Mouse (Mus musculus) midbrain, postnatal 0 days (tissue): ENCODE measurements around the gene Vamp5. TPM values are rescaled to one million over a fixed set of nuclear protein-coding genes. Genes with fewer than 3 reads are reported as not detected.

ENCODE experiments used
- ATAC-seq: fragments of 200-750 bp; cut with Nextera tagmentation; 2 replicates; pipeline ENCODE4 v1.8.0; 2017; ENCODE audit warnings: moderate number of reproducible peaks, mild to moderate bottlenecking, moderate TSS enrichment, moderate library complexity; ENCODE audit not compliant: low FRiP score
- DNase-seq: peaks from one replicate; pipeline ENCODE4 v3.0.0-alpha.2; 2015; ENCODE audit warnings: low spot score
- H3K27ac ChIP-seq: fragments of 300-500 bp; sonication (generic); 2 replicates; pipeline ENCODE4 v1.5.1; 2014; ENCODE audit warnings: low read depth, mild to moderate bottlenecking, low read length, mixed read lengths
- H3K27me3 ChIP-seq: fragments of 300-500 bp; sonication (generic); 2 replicates; pipeline ENCODE4 v1.6.1; 2014; ENCODE audit warnings: low read length, control low read depth, mixed read lengths; ENCODE audit not compliant: insufficient read depth
- H3K36me3 ChIP-seq: fragments of 300-500 bp; sonication (generic); 2 replicates; pipeline ENCODE4 v1.6.1; 2014; ENCODE audit warnings: low read length, control low read depth, mixed read lengths; ENCODE audit not compliant: insufficient read depth
- H3K4me1 ChIP-seq: fragments of 300-500 bp; sonication (generic); 2 replicates; pipeline ENCODE4 v1.6.1; 2014; ENCODE audit warnings: mild to moderate bottlenecking, control low read depth, antibody characterized with exemption, low read length, mixed read lengths; ENCODE audit not compliant: insufficient read depth
- H3K4me2 ChIP-seq: fragments of 300-500 bp; sonication (generic); 2 replicates; pipeline ENCODE4 v1.6.1; 2014; ENCODE audit warnings: low read depth, mild to moderate bottlenecking, low read length, mixed read lengths; ENCODE audit not compliant: poor library complexity, severe bottlenecking
- H3K4me3 ChIP-seq: fragments of 300-500 bp; sonication (generic); 2 replicates; pipeline ENCODE4 v1.5.1; 2014; ENCODE audit warnings: low read depth, mild to moderate bottlenecking, low read length, moderate library complexity
- H3K9ac ChIP-seq: fragments of 300-500 bp; sonication (generic); replicated peaks from 2 replicates; pipeline ENCODE4 v1.6.1; 2014; ENCODE audit warnings: mild to moderate bottlenecking, low read length, moderate library complexity, mixed read lengths; ENCODE audit not compliant: poor library complexity, severe bottlenecking
- H3K9me3 ChIP-seq: fragments of 300-500 bp; sonication (generic); 2 replicates; pipeline ENCODE4 v1.6.1; 2016; ENCODE audit warnings: low read length, control low read depth
- CTCF ChIP-seq: IDR thresholded peaks from 2 replicates; pipeline ENCODE4 v1.5.1; 2016; ENCODE audit warnings: antibody characterized with exemption, mild to moderate bottlenecking
- WGBS: fragments of 180-500 bp; shearing (Covaris S2); extraction: QIAGEN DNeasy Blood & Tissue Kit; methylation state at CpG from one replicate; pipeline ENCODE4 v1.1.7; 2014; 5-methylcytosine and 5-hydroxymethylcytosine counted together
- polyA plus RNA-seq: library from polyadenylated mRNA; unstranded; fragments of >200 nt; fragmentation: Nextera tagmentation; extraction: Ambion mirVana; gene quantifications from 2 replicates; pipeline ENCODE4 v1.2.1, GENCODE M21; 2015
- total RNA-seq: library from RNA; depleted of rRNA; stranded (reverse); fragments of >200 nt; gene quantifications from 2 replicates; pipeline ENCODE4 v1.2.3, GENCODE M21; 2014

Vamp5 gene
- total and polyA plus RNA-seq, 2 experiments from 2014 or later: 6.5 to 14.4 TPM

GRCm38 (mm10) chr6:72366844-72367443, 13.3 kb downstream of the Vamp5 start, which contains the start of gene Rnf181:
Gene Rnf181, minus strand, starts transcription at chr6:72366956.
- Histone ChIP-seq H3K4me1 (no peaks in the 10 kb centered on the region), H3K27me3 (no peaks in the 10 kb centered on the region), H3K4me2 (no peak within 1 kb of the TSS), H3K4me3 (no peak within 1 kb of the TSS), H3K9me3 (no peaks in the 10 kb centered on the region), H3K27ac (no peak within 1 kb of the TSS), H3K36me3 (no peaks in the 10 kb centered on the region), H3K9ac (no peak within 1 kb of the TSS)
- ATAC-seq (no peak), DNase-seq (no peak)
- TF ChIP-seq CTCF: no peak
- 69% methylated on average over 4 of the region's 4 CpGs for WGBS

DNA sequence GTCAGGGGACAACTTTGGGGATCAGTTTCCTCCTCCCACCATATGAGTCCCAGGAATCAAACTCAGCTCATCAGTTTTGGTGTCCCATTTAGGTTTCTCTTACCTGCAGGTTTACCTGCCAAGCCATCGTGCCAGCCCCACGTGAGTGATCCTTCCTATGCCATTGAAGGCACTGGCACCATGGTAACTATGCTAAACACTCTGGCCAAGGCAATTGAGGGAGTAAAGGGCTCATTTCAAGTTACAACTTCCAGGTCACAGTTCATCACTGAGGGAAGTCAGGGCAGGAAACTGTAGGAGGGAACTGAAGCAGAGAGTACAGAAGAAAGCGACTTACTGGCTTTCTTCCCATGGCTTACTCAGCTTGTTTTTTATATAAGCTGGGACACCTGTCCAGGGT, 14.0 kb downstream of the Vamp5 start:
- DNase-seq (no peak), ATAC-seq (no peak)
- H3K36me3 ChIP-seq: no peaks in the 10 kb centered on the region
- no peak overlapping the region for H3K27ac ChIP-seq
- no peak overlapping the region for H3K4me2 ChIP-seq
- TF ChIP-seq CTCF: no peak
- WGBS: 63% methylated on average over 3 of the region's 3 CpGs
- H3K4me1 ChIP-seq: peaks cover 5% of the 10 kb centered on the region
- H3K9ac ChIP-seq: no peak overlapping the region
- no peaks in the 10 kb centered on the region for H3K9me3 ChIP-seq
- no peaks in the 10 kb centered on the region for H3K27me3 ChIP-seq
- H3K4me3 ChIP-seq: no peak overlapping the region

DNA sequence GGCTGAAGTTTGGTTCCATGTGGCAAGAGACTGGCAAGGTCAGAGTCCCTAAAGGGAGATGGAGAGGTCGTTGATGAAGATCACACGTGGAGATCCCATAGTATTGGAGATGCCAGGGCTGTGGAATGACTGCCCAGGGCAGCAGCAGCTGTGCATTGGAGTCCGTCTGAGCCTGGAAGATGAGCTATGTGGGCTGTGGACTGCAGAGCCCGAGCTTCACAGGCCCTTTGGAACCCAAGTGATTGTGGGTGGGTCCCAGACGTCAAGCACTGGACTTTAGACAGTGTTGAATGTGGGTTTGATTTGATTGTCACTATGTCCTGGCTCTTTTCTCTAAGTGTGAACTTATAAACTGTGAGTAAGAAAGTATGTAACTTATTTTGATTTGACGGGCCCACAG, 15.3 kb downstream of the Vamp5 start:
- Histone ChIP-seq H3K9ac (no peak overlapping the region), H3K4me1 (peaks cover 8% of the 10 kb centered on the region), H3K4me3 (no peak overlapping the region), H3K4me2 (no peak overlapping the region), H3K36me3 (peaks cover 6% of the 10 kb centered on the region), H3K27me3 (no peaks in the 10 kb centered on the region), H3K9me3 (no peaks in the 10 kb centered on the region), H3K27ac (no peak overlapping the region)
- ATAC-seq (no peak), DNase-seq (no peak)
- WGBS: 72% methylated on average over 6 of the region's 6 CpGs
- TF ChIP-seq CTCF: no peak

GRCm38 (mm10) chr6:72364009-72364408, 16.3 kb downstream of the Vamp5 start:
- DNase-seq (no peak), ATAC-seq (no peak)
- peaks cover 8% of the 10 kb centered on the region for H3K4me1 ChIP-seq
- no peak overlapping the region for H3K9ac ChIP-seq
- 41% methylated on average over 7 of the region's 7 CpGs for WGBS
- no peak overlapping the region for H3K4me2 ChIP-seq
- H3K36me3 ChIP-seq: peaks cover 11% of the 10 kb centered on the region
- no peak overlapping the region for H3K27ac ChIP-seq
- no peaks in the 10 kb centered on the region for H3K9me3 ChIP-seq
- TF ChIP-seq CTCF: peak; percentile 29
- H3K4me3 ChIP-seq: no peak overlapping the region
- H3K27me3 ChIP-seq: no peaks in the 10 kb centered on the region

DNA sequence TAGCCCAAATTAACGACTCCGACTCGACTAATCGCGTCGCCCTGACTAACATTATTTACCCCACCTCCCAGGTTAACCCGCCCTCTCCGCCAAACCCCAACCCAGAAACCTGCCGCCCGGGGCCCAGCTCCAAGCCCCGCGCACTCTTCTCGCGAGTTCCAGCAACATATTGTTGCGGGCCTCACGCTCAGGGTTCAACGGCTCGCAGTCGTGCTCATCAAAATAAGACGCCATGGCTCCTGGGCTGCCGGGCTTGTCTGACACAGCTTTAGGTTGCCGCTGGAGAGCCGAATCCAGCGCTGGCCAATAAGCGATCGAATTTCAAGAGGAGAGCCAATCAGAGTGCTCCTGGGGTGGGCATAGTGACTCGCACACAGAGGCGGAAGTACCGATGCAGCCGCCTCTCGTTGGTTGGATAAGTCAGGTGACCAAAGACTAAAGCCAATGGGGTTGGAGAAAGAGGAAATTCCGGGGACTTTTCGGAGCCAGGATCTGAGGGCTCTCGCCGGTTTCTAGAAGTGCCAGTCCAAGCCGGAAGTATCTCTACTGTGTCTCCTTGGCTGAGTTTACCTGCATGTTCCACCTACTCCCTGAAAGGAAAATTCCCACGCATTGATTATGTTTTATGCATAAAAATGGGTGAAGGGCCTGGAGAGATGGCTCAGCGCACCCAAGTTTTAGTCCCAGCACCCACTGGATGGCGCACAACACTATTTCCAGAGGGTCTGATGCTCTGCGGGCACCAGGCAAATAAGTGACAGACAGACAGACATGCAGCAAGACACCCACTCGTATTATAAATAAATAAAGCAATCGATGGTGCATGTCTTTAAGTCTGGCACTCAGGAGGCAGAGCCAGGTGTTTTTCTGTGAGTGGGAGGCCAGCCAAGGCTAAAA, 17.9 kb downstream of the Vamp5 start:
- H3K4me2 ChIP-seq: peak overlapping the region; percentile 77
- WGBS: under 1% methylated on average over 42 of the region's 42 CpGs
- ATAC-seq: peak; percentile 99

GRCm38 (mm10) chr6:72361121-72361551, 19.1 kb downstream of the Vamp5 start:
- Histone ChIP-seq H3K9ac (no peak overlapping the region; the same call in 1 of the 2 replicates), H3K4me3 (peak overlapping the region; percentile 72), H3K27ac (no peak overlapping the region), H3K27me3 (no peaks in the 10 kb centered on the region), H3K36me3 (peaks cover 27% of the 10 kb centered on the region), H3K4me2 (peak overlapping the region; percentile 77), H3K9me3 (no peaks in the 10 kb centered on the region), H3K4me1 (peaks cover 8% of the 10 kb centered on the region)
- no peak for TF ChIP-seq CTCF
- ATAC-seq (no peak), DNase-seq (no peak)
- WGBS: 78% methylated on average over 5 of the region's 5 CpGs

More for the DNA sequence above, 17.9 kb downstream of the Vamp5 start:
- Histone ChIP-seq H3K27me3 (no peaks in the 10 kb centered on the region), H3K9ac (peak overlapping the region; percentile 68), H3K27ac (peak overlapping the region; percentile 66), H3K36me3 (peaks cover 24% of the 10 kb centered on the region), H3K4me1 (peaks cover 8% of the 10 kb centered on the region), H3K4me3 (peak overlapping the region; percentile 72), H3K9me3 (no peaks in the 10 kb centered on the region)
- TF ChIP-seq CTCF: peak; percentile 68
- peak; percentile 99 for DNase-seq
